Comparison of ENCODE assay signal across 21 mouse cellular contexts in the genomic region with DNA sequence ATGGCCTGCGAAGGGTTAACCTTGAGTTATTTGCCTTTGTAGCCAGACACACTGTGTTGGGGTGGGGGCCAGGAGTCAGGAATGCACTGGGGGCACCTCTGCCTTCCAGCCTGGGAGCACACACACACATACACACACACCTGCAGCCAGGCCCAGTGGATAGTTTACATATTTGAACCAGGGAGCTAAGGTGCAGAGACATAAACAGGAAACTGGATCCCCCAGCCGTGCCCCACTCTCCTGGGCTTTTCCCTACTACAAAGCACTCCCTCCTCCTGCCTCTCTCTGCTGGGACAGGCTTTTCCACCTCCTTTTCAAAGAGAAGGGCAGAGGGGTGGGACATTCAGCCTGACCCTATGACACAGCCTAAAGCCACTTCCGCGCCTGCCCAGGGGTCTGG. TPM values are rescaled to one million over a fixed set of nuclear protein-coding genes. Genes with fewer than 3 reads are reported as not detected.
DNase-seq lines count a peak whose midpoint lies in the region; ATAC-seq lines count a peak whose summit lies in the region.
"Had no signal": no experiment of that assay in that cellular context is flagged by ENCODE, and none has a peak within 500 bp of the region (broad histone marks: within the 10 kb centered on the region; RNA-seq: fewer than 3 reads in every experiment).

No protein-coding gene starts in this region.

- H3K4me3 ChIP-seq in kidney, embryonic 14.5 days (ENCODE audit: low read length): no peak overlapping the region
- no peak overlapping the region for H3K4me3 ChIP-seq in midbrain, embryonic 11.5 days (ENCODE audit: low read depth, low read length)
- no peak overlapping the region for H3K4me3 ChIP-seq in midbrain, embryonic 15.5 days
- no peak overlapping the region for H3K4me3 ChIP-seq in embryonic facial prominence, embryonic 14.5 days (ENCODE audit: low read depth, low read length)
- no peak overlapping the region for H3K4me3 ChIP-seq in stomach, embryonic 16.5 days (replicated peaks; ENCODE audit: low read length)
- H3K4me3 ChIP-seq: heart, embryonic 15.5 days had no signal

- 26% methylated on average over 4 of the region's 4 CpGs for WGBS in kidney, embryonic 14.5 days
- WGBS in midbrain, embryonic 11.5 days: 30% methylated on average over 4 of the region's 4 CpGs
- WGBS in midbrain, embryonic 15.5 days: 45% methylated on average over 4 of the region's 4 CpGs
- 33% methylated on average over 4 of the region's 4 CpGs for WGBS in embryonic facial prominence, embryonic 14.5 days
- WGBS in stomach, embryonic 16.5 days: 25% methylated on average over 4 of the region's 4 CpGs

- intact Hi-C loops in left cerebral cortex, postnatal 25 days (cut with DNase I): no loop called here

- H3K4me2 ChIP-seq in kidney, embryonic 14.5 days (replicated peaks; ENCODE audit: low read depth, low read length): no peak overlapping the region
- H3K4me2 ChIP-seq in midbrain, embryonic 11.5 days: no peak overlapping the region
- H3K4me2 ChIP-seq in midbrain, embryonic 15.5 days: no peak overlapping the region
- H3K4me2 ChIP-seq in embryonic facial prominence, embryonic 14.5 days (ENCODE audit: low read depth, low read length): no peak overlapping the region
- H3K4me2 ChIP-seq in stomach, embryonic 16.5 days (ENCODE audit: low read depth, low read length): no peak overlapping the region
- H3K4me2 ChIP-seq: heart, embryonic 15.5 days had no signal

- DNase-seq in kidney, adult 11 months: no peak
- peak; percentile 87 for DNase-seq in midbrain, embryonic 11.5 days (ENCODE audit: low spot score, missing footprints)
- peak; percentile 47 for DNase-seq in embryonic facial prominence, embryonic 14.5 days (ENCODE audit: low spot score)
- no peak for DNase-seq in adrenal gland, adult 2 months
- DNase-seq in left cerebral cortex, postnatal 25 days (ENCODE audit: low spot score in 2 of 2): no peak
- DNase-seq: adrenal gland, postnatal 14 days; B cell, adult 2 months; cerebellum, adult 2 months; heart, adult 11 months; liver; liver, postnatal 0 days had no signal

- H3K36me3 ChIP-seq in kidney, embryonic 14.5 days (ENCODE audit: control insufficient read depth, insufficient read depth, low read length): no peaks in the 10 kb centered on the region
- no peaks in the 10 kb centered on the region for H3K36me3 ChIP-seq in midbrain, embryonic 11.5 days (ENCODE audit: control insufficient read depth, insufficient read depth, low read length)
- H3K36me3 ChIP-seq in midbrain, embryonic 15.5 days (replicated peaks): no peaks in the 10 kb centered on the region
- H3K36me3 ChIP-seq in embryonic facial prominence, embryonic 14.5 days (ENCODE audit: control insufficient read depth, insufficient read depth, low read length): no peaks in the 10 kb centered on the region
- no peaks in the 10 kb centered on the region for H3K36me3 ChIP-seq in stomach, embryonic 16.5 days (ENCODE audit: control insufficient read depth, insufficient read depth, low read length)
- H3K36me3 ChIP-seq: heart, embryonic 15.5 days had no signal

- H3K4me1 ChIP-seq in kidney, embryonic 14.5 days (ENCODE audit: control insufficient read depth, insufficient read depth, low read length): peaks cover 4% of the 10 kb centered on the region; the same call in 1 of the 2 replicates
- H3K4me1 ChIP-seq in midbrain, embryonic 11.5 days (ENCODE audit: control insufficient read depth, insufficient read depth, low read length): peaks cover 14% of the 10 kb centered on the region
- H3K4me1 ChIP-seq in midbrain, embryonic 15.5 days: peaks cover 2% of the 10 kb centered on the region; the same call in 1 of the 2 replicates
- H3K4me1 ChIP-seq in embryonic facial prominence, embryonic 14.5 days (ENCODE audit: control insufficient read depth, insufficient read depth, low read length): peaks cover 9% of the 10 kb centered on the region
- peaks cover 7% of the 10 kb centered on the region; the same call in 1 of the 2 replicates for H3K4me1 ChIP-seq in stomach, embryonic 16.5 days (ENCODE audit: control insufficient read depth, insufficient read depth, low read length)
- H3K4me1 ChIP-seq: heart, embryonic 15.5 days had no signal

- no peaks in the 10 kb centered on the region for H3K9me3 ChIP-seq in kidney, embryonic 14.5 days (ENCODE audit: control insufficient read depth, low read length)
- H3K9me3 ChIP-seq in midbrain, embryonic 11.5 days (ENCODE audit: control insufficient read depth, low read length): no peaks in the 10 kb centered on the region
- H3K9me3 ChIP-seq in midbrain, embryonic 15.5 days: no peaks in the 10 kb centered on the region
- H3K9me3 ChIP-seq in embryonic facial prominence, embryonic 14.5 days (ENCODE audit: control insufficient read depth, low read length): no peaks in the 10 kb centered on the region
- H3K9me3 ChIP-seq in stomach, embryonic 16.5 days (replicated peaks; ENCODE audit: control insufficient read depth, low read length): no peaks in the 10 kb centered on the region
- H3K9me3 ChIP-seq: heart, embryonic 15.5 days had no signal

- ATAC-seq in kidney, embryonic 14.5 days (ENCODE audit: low FRiP score, low TSS enrichment): peak; percentile 47; the same call in 1 of the 2 replicates
- no peak for ATAC-seq in midbrain, embryonic 11.5 days (ENCODE audit: low FRiP score)
- no peak for ATAC-seq in midbrain, embryonic 15.5 days (replicated peaks)
- ATAC-seq in embryonic facial prominence, embryonic 14.5 days (ENCODE audit: low read depth): peak; percentile 64; the same call in 1 of the 2 replicates
- ATAC-seq in stomach, embryonic 16.5 days (ENCODE audit: insufficient read depth, low FRiP score): peak; percentile 45; the same call in 1 of the 2 replicates
- ATAC-seq: liver, postnatal 0 days had no signal

- no peaks in the 10 kb centered on the region for H3K27me3 ChIP-seq in kidney, embryonic 14.5 days (ENCODE audit: control insufficient read depth, insufficient read depth, low read length)
- no peaks in the 10 kb centered on the region for H3K27me3 ChIP-seq in midbrain, embryonic 11.5 days (ENCODE audit: control insufficient read depth, insufficient read depth, low read length)
- H3K27me3 ChIP-seq in midbrain, embryonic 15.5 days (replicated peaks): no peaks in the 10 kb centered on the region
- H3K27me3 ChIP-seq in embryonic facial prominence, embryonic 14.5 days (replicated peaks; ENCODE audit: control insufficient read depth, insufficient read depth, low read length): no peaks in the 10 kb centered on the region
- no peaks in the 10 kb centered on the region for H3K27me3 ChIP-seq in stomach, embryonic 16.5 days (ENCODE audit: control insufficient read depth, insufficient read depth, low read length)
- H3K27me3 ChIP-seq: heart, embryonic 15.5 days had no signal

- no peak overlapping the region; the same call in 1 of the 2 replicates for H3K27ac ChIP-seq in kidney, embryonic 14.5 days (ENCODE audit: low read depth, low read length)
- H3K27ac ChIP-seq in midbrain, embryonic 11.5 days (ENCODE audit: low read depth, low read length): no peak overlapping the region
- no peak overlapping the region for H3K27ac ChIP-seq in midbrain, embryonic 15.5 days
- no peak overlapping the region for H3K27ac ChIP-seq in embryonic facial prominence, embryonic 14.5 days (replicated peaks; ENCODE audit: low read depth, low read length)
- no peak overlapping the region for H3K27ac ChIP-seq in stomach, embryonic 16.5 days (ENCODE audit: low read length)
- H3K27ac ChIP-seq: heart, embryonic 15.5 days had no signal

- H3K9ac ChIP-seq in kidney, embryonic 14.5 days (ENCODE audit: low read depth, low read length): no peak overlapping the region
- H3K9ac ChIP-seq in midbrain, embryonic 11.5 days (ENCODE audit: low read length): no peak overlapping the region
- H3K9ac ChIP-seq in midbrain, embryonic 15.5 days: no peak overlapping the region
- no peak overlapping the region for H3K9ac ChIP-seq in embryonic facial prominence, embryonic 14.5 days (ENCODE audit: low read depth, low read length)
- H3K9ac ChIP-seq in stomach, embryonic 16.5 days (ENCODE audit: low read length): no peak overlapping the region
- H3K9ac ChIP-seq: heart, embryonic 15.5 days; liver, postnatal 0 days had no signal

RNA-seq across cellular contexts. Expression of a gene that starts 33.7 kb away (rescaled TPM):
- polyA plus RNA-seq in kidney, embryonic 14.5 days (2014; fragmentation: Nextera tagmentation; extraction: Ambion mirVana): 7.5 and 8.5 TPM in 2 replicates
- 2.7 and 3.6 TPM in 2 replicates for polyA plus RNA-seq in midbrain, embryonic 11.5 days (2014; fragmentation: Nextera tagmentation; extraction: Ambion mirVana)
- polyA plus RNA-seq in midbrain, embryonic 15.5 days (2015; fragmentation: Nextera tagmentation; extraction: Ambion mirVana): 1.4 and 3.2 TPM in 2 replicates
- 0.11 TPM in 1 of 2 replicates, not detected in the other for polyA plus RNA-seq in embryonic facial prominence, embryonic 14.5 days (2014; fragmentation: Nextera tagmentation; extraction: Ambion mirVana)
- polyA plus RNA-seq in stomach, embryonic 16.5 days (2015; fragmentation: Nextera tagmentation; extraction: Ambion mirVana): not detected in 2 replicates
- not detected for total RNA-seq in adrenal gland, adult 2 months (2021)
- polyA plus RNA-seq in adrenal gland, adult 2 months (2012; rRNA removed): not detected in 2 replicates
- total RNA-seq in left cerebral cortex, postnatal 25 days (2021): 10 to 100 TPM; 33.6 to 33.7 TPM
- total RNA-seq: adrenal gland, postnatal 14 days; common myeloid progenitor, adult 5-6 weeks; gastrocnemius, adult 8-10 months; hematopoietic stem cell, adult 5-6 weeks; megakaryocyte, adult 5-6 weeks had no signal
- polyA plus RNA-seq: heart, embryonic 15.5 days; large intestine, adult 2 months; liver, postnatal 0 days; neural tube, embryonic 11.5 days had no signal

Comparison
In these comparisons a context has a peak if more than half of its experiments do, and no peak if none do; other contexts are left out.
1. ATAC-seq: peak in kidney, embryonic 14.5 days (single experiment), embryonic facial prominence, embryonic 14.5 days (single experiment) and stomach, embryonic 16.5 days (single experiment); none in midbrain, embryonic 11.5 days (single experiment) and midbrain, embryonic 15.5 days (single experiment).
2. DNase-seq: peak in midbrain, embryonic 11.5 days (single experiment) and embryonic facial prominence, embryonic 14.5 days (single experiment); none in kidney, adult 11 months (single experiment), adrenal gland, adult 2 months (single experiment) and left cerebral cortex, postnatal 25 days (0 of 2).